Mouse (Mus musculus): Measurements from ENCODE around the gene Glb1. TPM values are rescaled to one million over a fixed set of nuclear protein-coding genes. Genes with fewer than 3 reads are reported as not detected.

The Glb1 gene
- polyA plus RNA-seq, 1 experiment from 2014 or later = 26.4 TPM

DNA sequence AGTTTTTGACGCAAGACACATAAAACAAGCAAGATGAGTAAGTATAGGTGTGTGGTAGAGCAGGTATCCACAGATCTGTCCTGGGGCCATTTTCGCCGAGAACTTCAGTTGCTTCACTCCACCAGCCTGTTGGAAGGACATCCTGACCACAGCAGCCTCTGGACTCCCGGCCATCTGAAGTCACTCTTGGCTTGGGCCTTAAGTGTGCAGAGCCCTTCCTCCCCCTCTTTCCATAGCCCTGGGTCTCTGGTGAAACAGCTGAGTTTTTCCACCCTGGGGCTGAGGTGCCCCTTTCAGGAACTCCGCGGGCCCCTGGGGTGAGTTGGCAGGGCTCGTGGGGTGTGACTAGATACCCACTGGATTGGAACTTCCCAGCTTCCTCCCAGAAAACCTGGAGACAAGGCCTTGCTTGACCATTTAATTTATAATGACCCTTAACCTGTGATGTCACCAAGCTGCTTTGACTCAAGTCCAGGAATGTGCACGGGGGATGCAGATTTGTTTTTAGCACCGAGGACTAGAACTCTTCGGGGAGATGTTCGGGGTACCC is 9.5 kb downstream of the Glb1 start:
- DNase-seq (ENCODE audit: low spot score) (no peak), ATAC-seq (replicated peaks; ENCODE audit: low FRiP score) (no peak)
- Histone ChIP-seq H3K4me2 (no peak overlapping the region), H3K9me3 (ENCODE audit: control insufficient read depth, low read length) (no peaks in the 10 kb centered on the region), H3K36me3 (ENCODE audit: control insufficient read depth, insufficient read depth, low read length) (peaks cover 38% of the 10 kb centered on the region), H3K27ac (ENCODE audit: low read depth, low read length) (no peak overlapping the region), H3K27me3 (replicated peaks; ENCODE audit: control insufficient read depth, insufficient read depth, low read length) (no peaks in the 10 kb centered on the region), H3K9ac (ENCODE audit: low read depth, low read length) (no peak overlapping the region), H3K4me3 (ENCODE audit: low read depth, low read length) (no peak overlapping the region), H3K4me1 (replicated peaks; ENCODE audit: control insufficient read depth, insufficient read depth, low read length) (no peaks in the 10 kb centered on the region)
- whole genome bisulfite sequencing = 94% methylated on average over 11 of the region's 11 CpGs

DNA sequence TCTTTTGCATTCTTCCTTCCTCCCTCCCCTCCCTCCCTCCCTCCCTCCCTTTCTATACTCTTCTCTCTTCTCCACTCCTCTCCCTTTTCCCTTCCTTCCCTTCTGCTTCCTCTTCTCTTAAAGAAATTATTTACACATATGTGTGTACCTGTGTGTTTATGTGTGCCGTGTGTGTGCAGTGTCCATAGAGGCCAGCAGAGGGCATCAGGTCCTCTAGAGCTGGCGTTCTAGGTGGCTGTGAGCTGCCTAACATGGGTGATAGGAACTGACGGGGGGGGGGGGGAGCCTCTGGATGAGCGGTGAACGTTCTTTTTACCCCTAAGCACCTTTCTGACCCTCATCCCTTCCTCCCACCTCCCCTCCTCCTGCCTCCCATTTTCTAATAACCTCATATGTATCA is 10.4 kb downstream of the Glb1 start:
- no peaks in the 10 kb centered on the region for H3K9me3 ChIP-seq (ENCODE audit: control insufficient read depth, low read length)
- H3K27me3 ChIP-seq (replicated peaks; ENCODE audit: control insufficient read depth, insufficient read depth, low read length) = no peaks in the 10 kb centered on the region
- ATAC-seq (replicated peaks; ENCODE audit: low FRiP score) = no peak
- no peaks in the 10 kb centered on the region for H3K4me1 ChIP-seq (replicated peaks; ENCODE audit: control insufficient read depth, insufficient read depth, low read length)
- H3K4me2 ChIP-seq = no peak overlapping the region
- no peak overlapping the region for H3K9ac ChIP-seq (ENCODE audit: low read depth, low read length)
- no peak overlapping the region for H3K27ac ChIP-seq (ENCODE audit: low read depth, low read length)
- WGBS = 78% methylated on average over 5 of the region's 5 CpGs
- no peak overlapping the region for H3K4me3 ChIP-seq (ENCODE audit: low read depth, low read length)
- no peak for DNase-seq (ENCODE audit: low spot score)
- H3K36me3 ChIP-seq (ENCODE audit: control insufficient read depth, insufficient read depth, low read length) = peaks cover 29% of the 10 kb centered on the region

DNA sequence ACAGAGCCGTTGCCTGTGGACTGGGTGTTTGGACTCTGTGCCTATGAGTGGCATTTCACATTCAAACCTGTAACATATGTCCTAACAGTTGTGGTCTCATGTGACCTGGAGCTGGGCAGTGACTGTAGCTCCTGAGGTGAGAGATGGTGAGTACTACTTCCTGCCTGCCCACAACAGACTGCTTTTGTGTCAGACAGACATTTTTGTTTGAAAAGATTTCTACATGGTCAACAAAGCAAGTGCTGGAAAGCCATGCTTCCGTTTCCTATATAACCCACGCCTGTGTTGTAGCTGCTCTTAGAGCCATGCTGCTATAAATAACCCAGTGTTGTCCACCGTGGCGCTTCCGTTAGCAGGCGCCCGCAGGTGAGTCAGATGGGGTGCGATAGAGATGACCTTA is 11.5 kb downstream of the Glb1 start:
- Histone ChIP-seq H3K36me3 (ENCODE audit: control insufficient read depth, insufficient read depth, low read length) (peaks cover 23% of the 10 kb centered on the region), H3K27ac (ENCODE audit: low read depth, low read length) (no peak overlapping the region), H3K4me2 (no peak overlapping the region), H3K9ac (ENCODE audit: low read depth, low read length) (no peak overlapping the region), H3K4me1 (replicated peaks; ENCODE audit: control insufficient read depth, insufficient read depth, low read length) (no peaks in the 10 kb centered on the region), H3K27me3 (replicated peaks; ENCODE audit: control insufficient read depth, insufficient read depth, low read length) (no peaks in the 10 kb centered on the region), H3K9me3 (ENCODE audit: control insufficient read depth, low read length) (no peaks in the 10 kb centered on the region), H3K4me3 (ENCODE audit: low read depth, low read length) (no peak overlapping the region)
- ATAC-seq (replicated peaks; ENCODE audit: low FRiP score) (no peak), DNase-seq (ENCODE audit: low spot score) (no peak)
- 91% methylated on average over 9 of the region's 9 CpGs for WGBS

DNA sequence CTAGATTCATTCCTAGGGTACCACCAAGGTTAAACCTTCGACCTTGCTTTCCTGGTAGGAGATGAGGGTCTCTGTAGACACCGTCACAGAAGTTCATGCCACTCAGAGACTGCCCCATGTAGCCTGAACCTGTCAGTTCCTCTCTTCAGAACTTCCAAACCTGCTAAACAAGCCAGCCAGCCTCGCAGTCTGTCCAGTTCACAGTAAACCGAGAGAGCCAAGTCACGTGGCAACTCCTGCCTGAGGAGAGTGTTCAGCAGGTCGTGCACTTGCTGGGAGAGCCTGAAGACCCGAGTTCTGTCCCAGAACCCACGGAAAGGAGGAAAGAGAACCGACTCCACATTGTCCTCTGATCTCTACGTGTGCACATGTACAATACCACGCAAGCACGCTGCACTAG is 13.0 kb downstream of the Glb1 start:
- ATAC-seq (replicated peaks; ENCODE audit: low FRiP score) = no peak
- H3K4me3 ChIP-seq (ENCODE audit: low read depth, low read length) = no peak overlapping the region
- no peak for DNase-seq (ENCODE audit: low spot score)
- H3K27ac ChIP-seq (ENCODE audit: low read depth, low read length) = no peak overlapping the region
- H3K27me3 ChIP-seq (replicated peaks; ENCODE audit: control insufficient read depth, insufficient read depth, low read length) = no peaks in the 10 kb centered on the region
- H3K4me2 ChIP-seq = no peak overlapping the region
- WGBS = 88% methylated on average over 12 of the region's 12 CpGs
- H3K9me3 ChIP-seq (ENCODE audit: control insufficient read depth, low read length) = no peaks in the 10 kb centered on the region
- peaks cover 18% of the 10 kb centered on the region for H3K36me3 ChIP-seq (ENCODE audit: control insufficient read depth, insufficient read depth, low read length)
- no peaks in the 10 kb centered on the region for H3K4me1 ChIP-seq (replicated peaks; ENCODE audit: control insufficient read depth, insufficient read depth, low read length)
- H3K9ac ChIP-seq (ENCODE audit: low read depth, low read length) = no peak overlapping the region

GRCm38 (mm10) chr9:114415701-114416100 is 14.8 kb downstream of the Glb1 start:
- no peak overlapping the region for H3K27ac ChIP-seq (ENCODE audit: low read depth, low read length)
- H3K4me1 ChIP-seq (replicated peaks; ENCODE audit: control insufficient read depth, insufficient read depth, low read length) = no peaks in the 10 kb centered on the region
- ATAC-seq (replicated peaks; ENCODE audit: low FRiP score) = no peak; the same call in 1 of the 2 replicates
- H3K9ac ChIP-seq (ENCODE audit: low read depth, low read length) = no peak overlapping the region
- no peak overlapping the region for H3K4me2 ChIP-seq
- peaks cover 8% of the 10 kb centered on the region for H3K36me3 ChIP-seq (ENCODE audit: control insufficient read depth, insufficient read depth, low read length)
- H3K9me3 ChIP-seq (ENCODE audit: control insufficient read depth, low read length) = no peaks in the 10 kb centered on the region
- H3K4me3 ChIP-seq (ENCODE audit: low read depth, low read length) = no peak overlapping the region
- H3K27me3 ChIP-seq (replicated peaks; ENCODE audit: control insufficient read depth, insufficient read depth, low read length) = no peaks in the 10 kb centered on the region
- peak; percentile 50 for DNase-seq (ENCODE audit: low spot score)
- 21% methylated on average over 11 of the region's 11 CpGs for WGBS

DNA sequence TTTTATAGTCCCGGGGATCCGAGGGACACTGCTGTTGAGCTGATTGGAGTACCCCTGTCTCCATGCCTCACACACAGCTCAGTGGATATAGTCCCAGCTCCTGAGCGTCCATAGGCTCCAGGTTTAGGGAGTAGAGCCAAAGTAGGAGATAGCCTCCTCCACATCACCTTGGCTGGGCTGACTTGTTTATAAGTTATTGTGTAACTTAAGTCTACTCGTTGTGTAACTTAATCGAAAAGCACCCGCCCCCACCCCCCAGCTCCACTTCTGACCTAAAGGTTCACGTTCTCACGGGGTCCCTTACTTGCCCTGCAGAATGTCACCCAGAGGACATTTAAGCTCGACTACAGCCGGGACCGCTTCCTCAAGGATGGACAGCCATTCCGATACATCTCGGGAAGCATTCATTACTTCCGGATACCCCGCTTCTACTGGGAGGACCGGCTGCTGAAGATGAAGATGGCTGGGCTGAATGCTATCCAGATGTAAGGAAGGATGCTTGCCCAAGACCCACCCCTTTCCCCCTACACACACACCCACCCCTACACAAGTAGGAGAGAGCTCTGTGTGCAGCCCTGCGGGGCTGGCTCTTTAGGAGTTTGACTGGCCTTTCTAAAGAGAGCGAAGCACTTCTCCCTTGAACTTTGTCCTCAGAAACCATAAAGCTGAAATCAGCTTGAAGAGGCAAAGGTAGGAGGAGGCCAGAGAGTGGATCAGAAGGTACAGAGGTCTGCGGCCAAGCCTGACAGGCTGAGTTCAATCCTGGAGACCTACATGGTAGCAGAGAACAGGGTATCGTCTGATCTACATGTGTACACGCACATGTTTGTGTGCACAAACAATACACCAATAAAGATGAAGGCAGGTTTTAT is 16.0 kb downstream of the Glb1 start:
- Histone ChIP-seq H3K4me3 (ENCODE audit: low read depth, low read length) (no peak overlapping the region), H3K9me3 (ENCODE audit: control insufficient read depth, low read length) (no peaks in the 10 kb centered on the region), H3K4me1 (replicated peaks; ENCODE audit: control insufficient read depth, insufficient read depth, low read length) (no peaks in the 10 kb centered on the region), H3K27ac (ENCODE audit: low read depth, low read length) (no peak overlapping the region), H3K27me3 (replicated peaks; ENCODE audit: control insufficient read depth, insufficient read depth, low read length) (no peaks in the 10 kb centered on the region), H3K4me2 (no peak overlapping the region), H3K9ac (ENCODE audit: low read depth, low read length) (no peak overlapping the region), H3K36me3 (ENCODE audit: control insufficient read depth, insufficient read depth, low read length) (peaks cover 3% of the 10 kb centered on the region; the same call in 1 of the 2 replicates)
- no peak for ATAC-seq (replicated peaks; ENCODE audit: low FRiP score)
- WGBS = 87% methylated on average over 21 of the region's 21 CpGs
- no peak for DNase-seq (ENCODE audit: low spot score)

DNA sequence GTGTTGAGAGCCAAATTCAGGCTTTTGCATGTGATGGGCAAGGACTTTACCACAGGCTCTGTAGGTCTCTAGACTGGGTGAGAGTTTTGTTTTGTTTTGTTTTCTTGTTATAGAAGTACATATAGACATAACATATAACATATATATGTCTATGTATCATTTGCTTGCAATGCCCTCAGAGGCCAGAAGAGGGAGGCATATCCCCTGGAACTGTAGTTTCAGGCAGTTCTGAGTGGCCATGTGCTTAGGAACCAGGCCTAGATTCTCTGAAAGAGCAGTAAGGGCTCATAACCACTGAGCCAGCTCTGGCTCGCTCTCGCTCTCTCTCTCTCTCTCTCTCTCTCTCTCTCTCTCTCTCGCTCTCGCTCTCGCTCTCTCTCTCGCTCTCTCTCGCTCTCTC is 17.3 kb downstream of the Glb1 start:
- DNase-seq (ENCODE audit: low spot score) (peak; percentile 58), ATAC-seq (replicated peaks; ENCODE audit: low FRiP score) (peak; percentile 46)
- no peaks in the 10 kb centered on the region for H3K27me3 ChIP-seq (replicated peaks; ENCODE audit: control insufficient read depth, insufficient read depth, low read length)
- H3K4me3 ChIP-seq (ENCODE audit: low read depth, low read length) = no peak overlapping the region
- 91% methylated on average over 7 of the region's 7 CpGs for WGBS
- H3K9me3 ChIP-seq (ENCODE audit: control insufficient read depth, low read length) = no peaks in the 10 kb centered on the region
- H3K9ac ChIP-seq (ENCODE audit: low read depth, low read length) = no peak overlapping the region
- H3K4me2 ChIP-seq = no peak overlapping the region
- no peak overlapping the region for H3K27ac ChIP-seq (ENCODE audit: low read depth, low read length)
- no peaks in the 10 kb centered on the region for H3K4me1 ChIP-seq (replicated peaks; ENCODE audit: control insufficient read depth, insufficient read depth, low read length)
- H3K36me3 ChIP-seq (ENCODE audit: control insufficient read depth, insufficient read depth, low read length) = no peaks in the 10 kb centered on the region; the same call in 1 of the 2 replicates

GRCm38 (mm10) chr9:114420443-114420842 is 19.6 kb downstream of the Glb1 start:
- no peak for ATAC-seq (replicated peaks; ENCODE audit: low FRiP score)
- no peak overlapping the region for H3K27ac ChIP-seq (ENCODE audit: low read depth, low read length)
- H3K9me3 ChIP-seq (ENCODE audit: control insufficient read depth, low read length) = peaks cover 1% of the 10 kb centered on the region
- H3K36me3 ChIP-seq (ENCODE audit: control insufficient read depth, insufficient read depth, low read length) = peaks cover 5% of the 10 kb centered on the region
- H3K4me1 ChIP-seq (replicated peaks; ENCODE audit: control insufficient read depth, insufficient read depth, low read length) = no peaks in the 10 kb centered on the region
- H3K9ac ChIP-seq (ENCODE audit: low read depth, low read length) = no peak overlapping the region
- no peak overlapping the region for H3K4me2 ChIP-seq
- WGBS = 79% methylated on average over 8 of the region's 8 CpGs
- no peak for DNase-seq (ENCODE audit: low spot score)
- H3K27me3 ChIP-seq (replicated peaks; ENCODE audit: control insufficient read depth, insufficient read depth, low read length) = no peaks in the 10 kb centered on the region
- H3K4me3 ChIP-seq (ENCODE audit: low read depth, low read length) = no peak overlapping the region

- Histone ChIP-seq H3K4me1 (replicated peaks; ENCODE audit: control insufficient read depth, insufficient read depth, low read length) (no peaks in the 10 kb centered on the region), H3K4me3 (ENCODE audit: low read depth, low read length) (no peak overlapping the region), H3K9me3 (ENCODE audit: control insufficient read depth, low read length) (peaks cover 5% of the 10 kb centered on the region), H3K4me2 (no peak overlapping the region), H3K27me3 (replicated peaks; ENCODE audit: control insufficient read depth, insufficient read depth, low read length) (no peaks in the 10 kb centered on the region), H3K27ac (ENCODE audit: low read depth, low read length) (no peak overlapping the region), H3K9ac (ENCODE audit: low read depth, low read length) (no peak overlapping the region), H3K36me3 (ENCODE audit: control insufficient read depth, insufficient read depth, low read length) (peaks cover 9% of the 10 kb centered on the region)
- no peak for DNase-seq (ENCODE audit: low spot score)
- ATAC-seq (replicated peaks; ENCODE audit: low FRiP score) = no peak
- 64% methylated on average over 3 of the region's 3 CpGs for WGBS
Measured at GRCm38 (mm10) chr9:114421045-114421444, 20.2 kb downstream of the Glb1 start.
